In the genomic region with DNA sequence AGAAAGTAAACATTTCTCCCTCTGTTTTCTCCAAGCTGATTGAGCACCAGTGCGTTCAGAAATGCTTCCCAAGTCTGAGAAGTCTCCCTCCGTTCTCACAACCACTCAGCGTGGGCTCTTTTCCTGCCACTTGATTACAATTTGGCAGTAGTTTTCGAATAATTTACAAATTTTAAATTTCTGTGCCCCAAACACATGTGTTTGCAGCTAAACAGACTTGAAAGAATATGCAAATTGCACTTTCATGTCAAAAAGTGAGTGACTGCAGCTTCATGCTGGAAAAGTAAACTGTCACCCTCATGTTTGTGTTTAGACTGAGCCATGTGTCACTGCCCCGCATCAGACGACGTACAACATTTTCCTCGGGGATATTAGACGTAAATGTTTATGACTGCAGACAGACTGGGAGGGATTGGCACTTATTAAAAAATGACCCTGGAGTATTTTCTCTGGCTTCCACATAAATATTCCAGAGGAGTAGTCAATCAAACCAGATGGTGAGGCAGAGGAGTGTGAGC, we compare ENCODE assay signal across 26 mouse cellular contexts.
DNase-seq lines count a peak whose midpoint lies in the region; ATAC-seq and TF ChIP-seq lines count a peak whose summit lies in the region.
"Had no signal": no experiment of that assay in that cellular context is flagged by ENCODE, and none has a peak within 500 bp of the region (broad histone marks: within the 10 kb centered on the region; RNA-seq: fewer than 3 reads in every experiment).

No protein-coding gene starts in this region.

- DNase-seq in forebrain, embryonic 14.5 days (ENCODE audit: low spot score) = peak; percentile 60
- no peak for DNase-seq in forebrain, embryonic 11.5 days (ENCODE audit: low spot score)
- DNase-seq in lung, embryonic 14.5 days = peak; percentile 67
- DNase-seq in lung, postnatal 10 days = no peak
- DNase-seq in brain, adult 2 months (ENCODE audit: low read depth, low spot score) = peak; percentile 3
- no peak for DNase-seq in urinary bladder, postnatal 36 days (ENCODE audit: low spot score in 2 of 2)
- DNase-seq: adrenal gland, postnatal 10 days; adrenal gland, postnatal 36 days; B cell, adult 2 months; cerebellum, adult 11-12 months; cerebellum, adult 8-10 months; cerebellum, postnatal 10 days; cerebellum, postnatal 36 days; embryo, embryonic 11 days; gastrocnemius, adult 2 months; gastrocnemius, postnatal 14 days; heart, adult 11 months had no signal

- no peaks in the 10 kb centered on the region for H3K27me3 ChIP-seq in forebrain, embryonic 14.5 days (replicated peaks; ENCODE audit: control insufficient read depth, insufficient read depth, low read length)
- no peaks in the 10 kb centered on the region for H3K27me3 ChIP-seq in forebrain, embryonic 11.5 days (ENCODE audit: control insufficient read depth, insufficient read depth, low read length)
- H3K27me3 ChIP-seq in lung, embryonic 14.5 days (ENCODE audit: insufficient read depth, low read length) = no peaks in the 10 kb centered on the region
- H3K27me3 ChIP-seq: CH12.LX; embryonic facial prominence, embryonic 15.5 days; hindbrain, embryonic 12.5 days had no signal

- no peak overlapping the region for H3K4me3 ChIP-seq in forebrain, embryonic 14.5 days (ENCODE audit: low read depth, low read length)
- H3K4me3 ChIP-seq in forebrain, embryonic 11.5 days (ENCODE audit: low read depth, low read length) = no peak overlapping the region
- H3K4me3 ChIP-seq in lung, embryonic 14.5 days (ENCODE audit: low read depth, low read length) = no peak overlapping the region
- H3K4me3 ChIP-seq: embryonic facial prominence, embryonic 15.5 days; forebrain, embryonic 12.5 days; gastrocnemius, adult 2 months; hindbrain, embryonic 12.5 days; hindbrain, embryonic 15.5 days had no signal

- no peaks in the 10 kb centered on the region for H3K36me3 ChIP-seq in forebrain, embryonic 14.5 days (ENCODE audit: control insufficient read depth, insufficient read depth, low read length)
- no peaks in the 10 kb centered on the region for H3K36me3 ChIP-seq in forebrain, embryonic 11.5 days (ENCODE audit: control insufficient read depth, insufficient read depth, low read length)
- H3K36me3 ChIP-seq in lung, embryonic 14.5 days (ENCODE audit: insufficient read depth) = no peaks in the 10 kb centered on the region
- H3K36me3 ChIP-seq: embryonic facial prominence, embryonic 15.5 days; forebrain, embryonic 12.5 days; G1E; hindbrain, embryonic 12.5 days; hindbrain, embryonic 15.5 days had no signal

- H3K9me3 ChIP-seq in forebrain, embryonic 14.5 days (replicated peaks; ENCODE audit: control insufficient read depth, low read length) = no peaks in the 10 kb centered on the region; the same call in 1 of the 2 replicates
- H3K9me3 ChIP-seq in forebrain, embryonic 11.5 days (ENCODE audit: control insufficient read depth, low read length) = no peaks in the 10 kb centered on the region
- H3K9me3 ChIP-seq in lung, embryonic 14.5 days (ENCODE audit: low read depth, low read length) = no peaks in the 10 kb centered on the region
- H3K9me3 ChIP-seq: embryonic facial prominence, embryonic 15.5 days; forebrain, embryonic 12.5 days; G1E had no signal

- WGBS in forebrain, embryonic 14.5 days = 51% methylated on average over 9 of the region's 9 CpGs
- 82% methylated on average over 9 of the region's 9 CpGs for WGBS in forebrain, embryonic 11.5 days
- 25% methylated on average over 9 of the region's 9 CpGs for WGBS in lung, embryonic 14.5 days

- no peak for ATAC-seq in forebrain, embryonic 14.5 days
- no peak for ATAC-seq in forebrain, embryonic 11.5 days (replicated peaks; ENCODE audit: low FRiP score)
- peak; percentile 74; the same call in 1 of the 2 replicates for ATAC-seq in lung, embryonic 14.5 days (ENCODE audit: insufficient read depth)
- ATAC-seq: intestine, postnatal 0 days; Patski had no signal

- H3K4me1 ChIP-seq in forebrain, embryonic 14.5 days (ENCODE audit: control insufficient read depth, insufficient read depth, low read length) = no peaks in the 10 kb centered on the region
- H3K4me1 ChIP-seq in forebrain, embryonic 11.5 days (replicated peaks; ENCODE audit: control insufficient read depth, insufficient read depth, low read length) = no peaks in the 10 kb centered on the region
- no peaks in the 10 kb centered on the region for H3K4me1 ChIP-seq in lung, embryonic 14.5 days (ENCODE audit: insufficient read depth)
- H3K4me1 ChIP-seq: embryonic facial prominence, embryonic 15.5 days; forebrain, embryonic 12.5 days; hindbrain, embryonic 12.5 days; hindbrain, embryonic 15.5 days had no signal

- no peak overlapping the region for H3K27ac ChIP-seq in forebrain, embryonic 14.5 days (ENCODE audit: low read depth, low read length)
- no peak overlapping the region for H3K27ac ChIP-seq in forebrain, embryonic 11.5 days (ENCODE audit: low read depth, low read length)
- no peak overlapping the region for H3K27ac ChIP-seq in lung, embryonic 14.5 days (ENCODE audit: low read depth)
- H3K27ac ChIP-seq: embryonic facial prominence, embryonic 15.5 days; forebrain, embryonic 12.5 days; gastrocnemius, adult 2 months; hindbrain, embryonic 12.5 days; hindbrain, embryonic 15.5 days had no signal

- no peak overlapping the region for H3K9ac ChIP-seq in forebrain, embryonic 14.5 days (ENCODE audit: low read length)
- no peak overlapping the region for H3K9ac ChIP-seq in forebrain, embryonic 11.5 days (ENCODE audit: low read length)
- no peak overlapping the region for H3K9ac ChIP-seq in lung, embryonic 14.5 days
- H3K9ac ChIP-seq: embryonic facial prominence, embryonic 15.5 days; forebrain, embryonic 12.5 days; hindbrain, embryonic 12.5 days; hindbrain, embryonic 15.5 days had no signal

- no peak overlapping the region for H3K4me2 ChIP-seq in forebrain, embryonic 14.5 days (ENCODE audit: low read length)
- H3K4me2 ChIP-seq in forebrain, embryonic 11.5 days (ENCODE audit: low read depth, low read length, severe bottlenecking) = no peak overlapping the region
- H3K4me2 ChIP-seq in lung, embryonic 14.5 days = no peak overlapping the region
- H3K4me2 ChIP-seq: embryonic facial prominence, embryonic 15.5 days; forebrain, embryonic 12.5 days; heart, embryonic 11.5 days; hindbrain, embryonic 12.5 days; hindbrain, embryonic 15.5 days had no signal

- TF ChIP-seq CTCF in lung, embryonic 14.5 days (IDR thresholded peaks at IDR 0.05; ENCODE audit: low read depth) = no peak

Comparison
In these comparisons a context has a peak if more than half of its experiments do, and no peak if none do; other contexts are left out.
1. DNase-seq: peak in forebrain, embryonic 14.5 days (single experiment), lung, embryonic 14.5 days (single experiment) and brain, adult 2 months (single experiment); none in forebrain, embryonic 11.5 days (single experiment), lung, postnatal 10 days (single experiment) and urinary bladder, postnatal 36 days (0 of 2).